Mouse (Mus musculus) liver, embryonic 16.5 days (tissue): ENCODE measurements around the gene Igfals. TPM values are rescaled to one million over a fixed set of nuclear protein-coding genes. Genes with fewer than 3 reads are reported as not detected.
A peak's percentile ranks its signal among the peaks of the same experiment; 100 is the strongest.

Source experiments
- ATAC-seq: fragments of 200-750 bp; cut with Nextera tagmentation; 2 replicates; pipeline ENCODE4 v1.8.0; 2017; ENCODE audit warnings: low read depth, mild to moderate bottlenecking, moderate number of reproducible peaks, moderate library complexity
- H3K27ac ChIP-seq: fragments of 300-500 bp; sonication (generic); 2 replicates; pipeline ENCODE4 v1.5.1; 2014; ENCODE audit warnings: mild to moderate bottlenecking, low read length
- H3K27me3 ChIP-seq: fragments of 300-500 bp; sonication (generic); 2 replicates; pipeline ENCODE4 v1.6.1; 2014; ENCODE audit warnings: low read depth, low read length, mixed read lengths; ENCODE audit not compliant: control insufficient read depth, insufficient read depth
- H3K36me3 ChIP-seq: fragments of 300-500 bp; sonication (generic); 2 replicates; pipeline ENCODE4 v1.6.1; 2014; ENCODE audit warnings: mild to moderate bottlenecking; ENCODE audit not compliant: control insufficient read depth, insufficient read depth
- H3K4me1 ChIP-seq: fragments of 300-500 bp; sonication (generic); 2 replicates; pipeline ENCODE4 v1.6.1; 2014; ENCODE audit warnings: low read depth, low read length, mixed read lengths; ENCODE audit not compliant: control insufficient read depth
- H3K4me2 ChIP-seq: fragments of 300-500 bp; sonication (generic); 2 replicates; pipeline ENCODE4 v1.6.1; 2014; ENCODE audit warnings: low read depth, low read length, mixed read lengths
- H3K4me3 ChIP-seq: fragments of 300-500 bp; sonication (generic); 2 replicates; pipeline ENCODE4 v1.5.1; 2014; ENCODE audit warnings: low read depth, mild to moderate bottlenecking, low read length
- H3K9ac ChIP-seq: fragments of 300-500 bp; sonication (generic); 2 replicates; pipeline ENCODE4 v1.6.1; 2014; ENCODE audit warnings: low read depth, low read length
- H3K9me3 ChIP-seq: fragments of 300-500 bp; sonication (generic); replicated peaks from 2 replicates; pipeline ENCODE4 v1.6.1; 2016; ENCODE audit warnings: low read length; ENCODE audit not compliant: control insufficient read depth
- WGBS: fragments of 180-500 bp; shearing (Covaris S2); extraction: QIAGEN DNeasy Blood & Tissue Kit; methylation state at CpG from one replicate; pipeline ENCODE4 v1.1.7; 2014; ENCODE audit not compliant: insufficient replicate concordance; 5-methylcytosine and 5-hydroxymethylcytosine counted together
- polyA plus RNA-seq: library from polyadenylated mRNA; unstranded; fragments of >200 nt; fragmentation: Nextera tagmentation; extraction: Ambion mirVana; gene quantifications from 2 replicates; pipeline ENCODE4 v1.2.1, GENCODE M21; 2015

The Igfals gene
- polyA plus RNA-seq, 1 experiment from 2014 or later = 11.0 TPM

DNA sequence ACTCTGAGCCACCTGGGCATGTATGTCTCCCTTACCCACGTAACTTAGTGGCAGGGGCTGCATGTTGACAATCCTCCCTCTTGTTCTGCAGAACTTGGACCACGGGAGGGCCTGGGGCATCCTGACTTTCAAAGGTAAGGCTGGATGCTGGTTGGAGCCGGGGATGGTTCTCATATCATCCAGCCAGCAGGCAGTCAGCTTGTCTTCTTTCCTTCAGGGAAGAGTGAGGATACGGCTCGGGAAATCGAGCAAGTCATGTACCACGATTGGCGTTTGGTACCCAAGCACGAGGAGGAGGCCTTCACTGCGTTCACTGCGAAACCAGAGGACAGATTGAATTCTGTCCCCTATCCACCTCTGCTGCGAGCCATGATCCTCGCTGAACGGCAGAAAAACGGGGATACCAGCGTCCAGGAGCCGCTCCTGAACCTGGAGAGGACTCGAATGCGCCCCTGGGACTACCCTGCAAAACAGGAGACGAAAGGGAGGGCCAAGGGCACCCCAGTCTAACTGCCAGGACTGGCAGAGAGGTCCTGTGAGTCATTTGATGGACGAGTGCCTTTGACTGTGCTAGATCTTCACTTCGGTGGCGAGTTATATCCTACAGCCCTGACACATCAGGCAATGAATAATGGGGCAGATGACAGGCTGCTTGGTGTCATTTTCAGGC, 29.9 kb downstream of the Igfals start:
- no peak for ATAC-seq
- H3K4me2 ChIP-seq = peak overlapping the region; percentile 96
- peak overlapping the region; percentile 96 for H3K4me3 ChIP-seq
- peak overlapping the region; percentile 93 for H3K9ac ChIP-seq
- peaks cover 36% of the 10 kb centered on the region for H3K4me1 ChIP-seq
- peak overlapping the region; percentile 87 for H3K27ac ChIP-seq
- WGBS = 6% methylated on average over 23 of the region's 23 CpGs
- H3K9me3 ChIP-seq = no peaks in the 10 kb centered on the region
- H3K36me3 ChIP-seq = peaks cover 50% of the 10 kb centered on the region
- H3K27me3 ChIP-seq = no peaks in the 10 kb centered on the region

DNA sequence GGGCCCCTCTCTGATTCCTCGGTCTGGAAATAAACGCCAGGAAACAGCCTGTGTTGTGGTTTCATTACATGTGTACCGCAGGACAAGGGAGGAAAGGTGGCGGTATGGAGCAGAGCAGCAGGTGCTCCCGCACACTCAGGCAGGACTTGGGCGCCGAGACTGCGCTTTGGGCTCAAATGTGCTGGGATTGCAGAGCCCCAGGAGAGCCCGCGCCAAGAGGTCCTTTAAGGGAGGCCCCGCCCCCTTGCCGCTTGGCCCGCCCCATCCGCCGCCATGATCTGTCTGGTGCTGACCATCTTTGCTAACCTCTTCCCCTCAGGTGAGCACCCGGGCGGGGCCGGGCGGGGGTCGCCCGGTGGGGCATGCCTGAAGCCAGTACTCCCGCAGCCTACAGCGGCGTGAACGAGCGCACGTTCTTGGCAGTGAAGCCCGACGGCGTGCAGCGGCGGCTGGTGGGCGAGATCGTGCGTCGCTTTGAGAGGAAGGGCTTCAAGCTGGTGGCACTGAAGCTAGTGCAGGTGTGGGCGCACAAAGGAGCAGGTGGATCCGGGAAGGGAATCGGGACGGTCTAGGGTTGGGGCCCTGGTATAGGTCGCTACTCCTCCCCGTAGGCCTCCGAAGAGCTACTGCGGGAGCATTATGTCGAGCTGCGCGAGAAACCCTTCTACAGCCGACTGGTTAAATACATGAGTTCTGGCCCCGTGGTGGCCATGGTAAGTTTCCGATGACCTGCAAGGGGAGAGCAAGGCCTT, 30.6 kb downstream of the Igfals start, which contains the start of gene Nme3:
TSS of gene Nme3 (plus strand) at position 260 of the 752 bp plus-strand sequence.
- H3K4me3 ChIP-seq = peak within 1 kb of the TSS; percentile 96
- ATAC-seq = peak; percentile 82
- peak within 1 kb of the TSS; percentile 93 for H3K9ac ChIP-seq
- WGBS = 1% methylated on average over 49 of the region's 50 CpGs
- no peaks in the 10 kb centered on the region for H3K27me3 ChIP-seq
- no peaks in the 10 kb centered on the region for H3K9me3 ChIP-seq
- H3K27ac ChIP-seq = peak within 1 kb of the TSS; percentile 87
- peak within 1 kb of the TSS; percentile 96 for H3K4me2 ChIP-seq
- H3K4me1 ChIP-seq = peaks cover 39% of the 10 kb centered on the region
- H3K36me3 ChIP-seq = peaks cover 50% of the 10 kb centered on the region

- no peak for ATAC-seq
- H3K9me3 ChIP-seq = no peaks in the 10 kb centered on the region
- H3K4me2 ChIP-seq = peak overlapping the region; percentile 96
- peak overlapping the region; percentile 93 for H3K9ac ChIP-seq
- peak overlapping the region; percentile 96 for H3K4me3 ChIP-seq
- H3K27me3 ChIP-seq = no peaks in the 10 kb centered on the region
- peaks cover 44% of the 10 kb centered on the region for H3K4me1 ChIP-seq
- peaks cover 52% of the 10 kb centered on the region for H3K36me3 ChIP-seq
- WGBS = 42% methylated on average over 11 of the region's 11 CpGs
- H3K27ac ChIP-seq = peak overlapping the region; percentile 87
Observed at GRCm38 (mm10) chr17:24896993-24897269, 31.1 kb downstream of the Igfals start.

GRCm38 (mm10) chr17:24897600-24897999, 31.8 kb downstream of the Igfals start:
- WGBS = 80% methylated on average over 4 of the region's 4 CpGs
- H3K36me3 ChIP-seq = peaks cover 48% of the 10 kb centered on the region
- peaks cover 51% of the 10 kb centered on the region for H3K4me1 ChIP-seq
- ATAC-seq = no peak
- no peaks in the 10 kb centered on the region for H3K27me3 ChIP-seq
- no peaks in the 10 kb centered on the region for H3K9me3 ChIP-seq
- peak overlapping the region; percentile 35 for H3K27ac ChIP-seq
- H3K4me2 ChIP-seq = peak overlapping the region; percentile 96
- H3K4me3 ChIP-seq = peak overlapping the region; percentile 96; the same call in 1 of the 2 replicates
- H3K9ac ChIP-seq = peak overlapping the region; percentile 23; the same call in 1 of the 2 replicates

GRCm38 (mm10) chr17:24898041-24898854, 32.5 kb downstream of the Igfals start:
- Histone ChIP-seq H3K9ac (no peak overlapping the region; the same call in 1 of the 2 replicates), H3K4me1 (peaks cover 55% of the 10 kb centered on the region), H3K4me2 (no peak overlapping the region), H3K36me3 (peaks cover 43% of the 10 kb centered on the region), H3K4me3 (no peak overlapping the region), H3K9me3 (no peaks in the 10 kb centered on the region), H3K27me3 (no peaks in the 10 kb centered on the region), H3K27ac (peak overlapping the region; percentile 35)
- no peak for ATAC-seq
- 71% methylated on average over 4 of the region's 4 CpGs for WGBS

- Histone ChIP-seq H3K36me3 (peaks cover 50% of the 10 kb centered on the region), H3K9ac (no peak overlapping the region), H3K4me2 (no peak overlapping the region), H3K9me3 (no peaks in the 10 kb centered on the region), H3K27me3 (no peaks in the 10 kb centered on the region), H3K27ac (0 out of 2 replicates have a peak overlapping the region, but pooled peaks have one; percentile 23), H3K4me3 (no peak overlapping the region), H3K4me1 (peaks cover 55% of the 10 kb centered on the region)
- 69% methylated on average over 5 of the region's 5 CpGs for WGBS
- no peak for ATAC-seq
Observed at GRCm38 (mm10) chr17:24899153-24899552, 33.4 kb downstream of the Igfals start.

DNA sequence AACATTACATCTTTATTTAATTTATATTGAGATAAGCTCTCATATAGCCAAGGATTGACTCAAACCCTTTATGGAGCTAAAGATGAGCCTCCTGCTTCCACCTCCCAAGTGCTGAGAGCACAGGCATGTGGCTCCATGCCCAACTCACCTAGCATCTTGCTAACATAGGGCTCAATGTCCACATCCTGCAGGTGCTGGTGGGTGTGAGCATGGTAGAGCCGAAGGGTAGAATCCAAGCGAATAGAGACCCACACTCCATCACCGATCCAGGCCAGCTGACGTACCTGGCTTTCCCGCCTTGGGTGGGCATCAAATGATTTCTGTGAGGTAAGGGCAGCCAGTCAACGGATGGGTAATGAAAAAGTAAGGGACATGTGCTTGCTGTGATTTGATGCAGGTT, 34.2 kb downstream of the Igfals start:
- no peak for ATAC-seq
- Histone ChIP-seq H3K27me3 (no peaks in the 10 kb centered on the region), H3K27ac (no peak overlapping the region), H3K4me2 (no peak overlapping the region), H3K4me1 (peaks cover 53% of the 10 kb centered on the region), H3K36me3 (peaks cover 59% of the 10 kb centered on the region), H3K4me3 (no peak overlapping the region), H3K9me3 (no peaks in the 10 kb centered on the region), H3K9ac (no peak overlapping the region)
- 92% methylated on average over 6 of the region's 6 CpGs for WGBS

DNA sequence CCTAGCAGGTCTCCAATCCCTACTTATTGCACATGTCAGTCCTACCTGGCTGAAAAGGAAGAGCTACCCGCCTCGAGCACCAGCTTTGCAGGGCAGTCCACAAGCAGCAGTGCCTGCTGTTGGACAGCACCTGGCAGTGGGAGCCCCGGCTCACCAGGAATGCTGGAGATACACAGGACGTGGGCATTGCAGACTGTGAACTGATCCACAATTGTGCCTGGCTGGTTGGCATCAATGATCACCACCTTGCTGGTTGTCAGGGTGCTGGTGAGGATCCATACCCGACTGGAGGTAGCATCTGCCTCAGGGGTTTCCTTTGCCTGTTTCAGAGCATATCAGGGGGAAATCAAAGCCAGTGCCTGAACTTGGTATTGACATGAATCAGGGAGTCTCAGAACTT, 36.3 kb downstream of the Igfals start:
- Histone ChIP-seq H3K4me3 (peak overlapping the region; percentile 18), H3K9me3 (no peaks in the 10 kb centered on the region), H3K9ac (peak overlapping the region; percentile 17; the same call in 1 of the 2 replicates), H3K4me2 (peak overlapping the region; percentile 72), H3K27ac (peak overlapping the region; percentile 98), H3K4me1 (peaks cover 40% of the 10 kb centered on the region), H3K36me3 (peaks cover 76% of the 10 kb centered on the region), H3K27me3 (no peaks in the 10 kb centered on the region)
- 78% methylated on average over 5 of the region's 5 CpGs for WGBS
- ATAC-seq = no peak
